Mouse (Mus musculus) monocyte, adult 5-6 weeks (primary cell): ENCODE data around the gene Nr1i2. TPM values are rescaled to one million over a fixed set of nuclear protein-coding genes. Genes with fewer than 3 reads are reported as not detected.

Experiments used
- ATAC-seq: fragments of 153-309, 156-312 bp; replicated peaks from 2 replicates; pipeline ENCODE4 v1.8.0; 2017; ENCODE audit warnings: mild to moderate bottlenecking; ENCODE audit not compliant: low TSS enrichment, insufficient number of reproducible peaks, severe bottlenecking, poor library complexity, low FRiP score
- total RNA-seq: library from RNA; stranded (forward); fragments of 200-1000, 200-491, 200-594 nt; gene quantifications from 3 replicates; pipeline ENCODE4 v1.2.3, GENCODE M21; 2017

Gene Nr1i2
- total RNA-seq, 1 experiment from 2014 or later: not detected

GRCm38 (mm10) chr16:38290151-38290550, 4.5 kb downstream of the Nr1i2 start:
- no peak for ATAC-seq

GRCm38 (mm10) chr16:38288851-38289250, 5.8 kb downstream of the Nr1i2 start:
- no peak for ATAC-seq

- ATAC-seq: no peak
Measured at GRCm38 (mm10) chr16:38287762-38288161, 6.9 kb downstream of the Nr1i2 start.

GRCm38 (mm10) chr16:38287357-38287756, 7.3 kb downstream of the Nr1i2 start:
- no peak for ATAC-seq

- no peak for ATAC-seq
Measured at GRCm38 (mm10) chr16:38286541-38286940, 8.1 kb downstream of the Nr1i2 start.

- no peak for ATAC-seq
Measured at GRCm38 (mm10) chr16:38285801-38286200, 8.8 kb downstream of the Nr1i2 start.

- no peak for ATAC-seq
Measured at GRCm38 (mm10) chr16:38283300-38283699, 11.3 kb downstream of the Nr1i2 start.

GRCm38 (mm10) chr16:38282559-38283160, 12.0 kb downstream of the Nr1i2 start:
- ATAC-seq: no peak

GRCm38 (mm10) chr16:38280951-38281350, 13.7 kb downstream of the Nr1i2 start:
- no peak for ATAC-seq

- ATAC-seq: no peak
Measured at GRCm38 (mm10) chr16:38279794-38280193, 14.8 kb downstream of the Nr1i2 start.

GRCm38 (mm10) chr16:38274737-38275136, 19.9 kb downstream of the Nr1i2 start:
- ATAC-seq: no peak

GRCm38 (mm10) chr16:38272483-38272882, 22.1 kb downstream of the Nr1i2 start:
- no peak for ATAC-seq

GRCm38 (mm10) chr16:38271601-38272000, 23.0 kb downstream of the Nr1i2 start:
- ATAC-seq: no peak

GRCm38 (mm10) chr16:38255927-38256326, 38.7 kb downstream of the Nr1i2 start:
- no peak for ATAC-seq

- no peak for ATAC-seq
Measured at GRCm38 (mm10) chr16:38255107-38255506, 39.5 kb downstream of the Nr1i2 start.

- no peak for ATAC-seq
Measured at GRCm38 (mm10) chr16:38254001-38254400, 40.6 kb downstream of the Nr1i2 start.

GRCm38 (mm10) chr16:38250467-38250866, 44.2 kb downstream of the Nr1i2 start:
- no peak for ATAC-seq

- ATAC-seq: no peak
Measured at GRCm38 (mm10) chr16:38248331-38248961, 46.2 kb downstream of the Nr1i2 start.

GRCm38 (mm10) chr16:38245849-38246585, 48.6 kb downstream of the Nr1i2 start:
- ATAC-seq: no peak

- no peak for ATAC-seq
Measured at GRCm38 (mm10) chr16:38245379-38245778, 49.2 kb downstream of the Nr1i2 start.
